Mouse (Mus musculus) layer of hippocampus, adult 8-10 months (tissue): ENCODE results near the gene Clca1. TPM values are rescaled to one million over a fixed set of nuclear protein-coding genes. Genes with fewer than 3 reads are reported as not detected.

Source experiments
- total RNA-seq, 4 experiments: library from RNA; stranded (reverse); gene quantifications; 2 replicates each; pipeline ENCODE4 v1.2.4; 2022

Clca1 gene
- total RNA-seq, 4 experiments from 2014 or later = not detected

Other genes with a start within 250 kb of the Clca1 start
- gene Clca3a2, start 213.3 kb downstream of the Clca1 start, total RNA-seq = under 1 TPM in 1 of 4 experiments, not detected in 3; 0.75 TPM
- gene Clca3b, start 183.4 kb downstream of the Clca1 start, total RNA-seq = not detected
- gene Clca4b, start 100.2 kb downstream of the Clca1 start, total RNA-seq = not detected
- not detected for gene Clca4a, start 57.7 kb downstream of the Clca1 start, total RNA-seq
- gene Clca2, start 66.7 kb upstream of the Clca1 start, total RNA-seq = not detected
- gene Odf2l, start 85.8 kb upstream of the Clca1 start, total RNA-seq = 10 to 100 TPM; 17.4 to 28.8 (median 21.7) TPM